Mouse (Mus musculus): ENCODE results near the gene Ipcef1.

Gene Ipcef1

DNA sequence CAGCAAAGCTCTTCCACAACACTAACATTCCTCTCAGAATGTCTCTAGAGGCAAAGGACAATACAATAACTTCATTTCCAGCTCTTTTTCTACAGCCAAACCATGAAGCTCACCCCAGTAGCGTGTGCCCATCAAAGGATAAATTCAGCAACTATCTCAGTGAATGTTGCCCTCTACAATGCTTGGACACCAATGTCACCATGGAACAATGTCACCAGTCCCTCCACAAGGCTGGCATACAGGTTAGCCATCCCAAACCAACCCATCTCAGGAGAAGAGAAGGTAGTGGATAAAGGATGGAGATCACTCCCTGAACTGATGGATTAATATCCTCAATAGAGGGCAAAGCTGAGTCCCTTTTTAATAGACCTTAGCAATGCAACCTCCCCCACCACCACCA is 73.5 kb downstream of the Ipcef1 start:
- in situ Hi-C loops (cut with MboI; ENCODE audit: low sequenced_read_pairs) = no loop called here

DNA sequence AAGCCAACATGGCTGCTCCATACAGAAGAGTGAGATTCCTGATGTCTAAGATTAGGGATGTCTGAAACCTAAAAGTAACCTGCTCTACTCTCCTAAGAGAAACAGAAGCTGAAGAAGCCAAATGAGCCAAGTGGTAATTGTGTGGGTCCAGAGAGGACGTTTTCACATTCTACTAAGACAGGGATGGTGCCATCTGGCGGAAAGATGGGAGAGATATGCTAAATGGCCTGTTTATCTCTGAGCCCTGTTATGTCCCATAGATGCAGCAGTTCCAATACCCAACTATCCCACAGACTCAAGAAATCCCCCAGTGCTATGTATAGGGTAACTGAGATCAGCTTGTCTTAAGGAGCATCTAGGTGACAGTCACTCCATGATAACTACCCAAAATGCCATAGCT is 74.4 kb downstream of the Ipcef1 start:
- in situ Hi-C loops (cut with MboI; ENCODE audit: low sequenced_read_pairs) = no loop called here

- in situ Hi-C loops (cut with MboI; ENCODE audit: low sequenced_read_pairs) = no loop called here
Measured at GRCm38 (mm10) chr10:6968334-6968733, 83.9 kb downstream of the Ipcef1 start.

GRCm38 (mm10) chr10:6967588-6968242 is 84.6 kb downstream of the Ipcef1 start:
- in situ Hi-C loops (cut with MboI; ENCODE audit: low sequenced_read_pairs) = no loop called here

DNA sequence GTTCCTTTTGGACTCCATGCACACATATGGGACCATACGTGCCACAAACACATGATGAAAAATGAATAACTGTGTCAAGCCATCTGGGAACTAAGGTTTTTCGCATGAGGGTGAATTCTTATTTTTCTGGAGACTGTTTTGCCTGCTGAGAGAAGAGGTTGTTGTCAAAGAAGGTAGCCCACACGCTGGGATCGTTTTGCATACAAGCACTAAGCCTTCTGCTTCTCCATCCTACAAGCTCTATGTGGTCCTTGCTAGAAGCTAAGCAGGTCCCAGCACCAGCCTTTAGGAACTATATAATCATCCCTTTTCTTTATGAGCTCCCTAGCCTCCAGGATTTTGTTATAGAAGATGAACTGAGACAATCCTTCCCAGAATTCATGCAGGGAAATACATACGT is 93.5 kb downstream of the Ipcef1 start:
- in situ Hi-C loops (cut with MboI; ENCODE audit: low sequenced_read_pairs) = no loop called here

DNA sequence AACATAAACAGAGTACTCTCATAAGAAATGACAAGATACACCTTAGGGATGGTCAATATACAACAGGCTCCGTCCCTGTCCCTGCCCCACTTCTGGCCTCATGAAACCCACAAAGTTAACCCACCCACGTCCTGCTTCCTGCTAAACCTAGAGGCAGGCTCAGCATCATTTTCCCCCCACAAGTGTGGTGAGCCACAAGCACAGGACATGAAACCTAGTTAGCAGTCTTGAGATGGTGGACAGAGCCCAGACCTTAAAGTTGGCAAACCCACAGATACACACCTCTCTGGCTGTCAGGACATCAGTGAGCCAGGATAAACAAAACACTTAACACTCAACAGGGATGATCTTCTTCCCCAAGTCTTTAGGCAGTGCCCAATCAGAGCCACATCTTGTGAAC is 95.9 kb downstream of the Ipcef1 start:
- in situ Hi-C loops (cut with MboI; ENCODE audit: low sequenced_read_pairs) = no loop called here

DNA sequence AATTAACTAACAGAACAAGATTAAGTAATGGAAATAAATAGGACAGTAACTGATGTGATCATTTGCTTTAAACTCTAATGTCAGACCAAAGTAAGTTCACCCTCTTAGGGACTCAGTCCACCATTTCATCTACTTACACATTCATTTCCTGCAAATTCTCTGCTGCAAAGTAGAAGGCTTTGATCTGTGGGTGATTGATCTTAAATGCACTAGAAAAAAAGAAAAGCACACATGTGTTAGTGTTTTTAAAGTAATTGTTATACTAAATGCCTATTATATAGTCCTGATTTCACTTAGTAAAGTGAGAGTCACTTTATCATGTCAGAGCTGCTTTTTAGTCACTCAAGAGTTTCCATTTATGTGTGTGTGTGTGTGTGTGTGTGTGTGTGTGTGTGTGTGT is 97.7 kb downstream of the Ipcef1 start:
- in situ Hi-C loops (cut with MboI; ENCODE audit: low sequenced_read_pairs) = no loop called here

DNA sequence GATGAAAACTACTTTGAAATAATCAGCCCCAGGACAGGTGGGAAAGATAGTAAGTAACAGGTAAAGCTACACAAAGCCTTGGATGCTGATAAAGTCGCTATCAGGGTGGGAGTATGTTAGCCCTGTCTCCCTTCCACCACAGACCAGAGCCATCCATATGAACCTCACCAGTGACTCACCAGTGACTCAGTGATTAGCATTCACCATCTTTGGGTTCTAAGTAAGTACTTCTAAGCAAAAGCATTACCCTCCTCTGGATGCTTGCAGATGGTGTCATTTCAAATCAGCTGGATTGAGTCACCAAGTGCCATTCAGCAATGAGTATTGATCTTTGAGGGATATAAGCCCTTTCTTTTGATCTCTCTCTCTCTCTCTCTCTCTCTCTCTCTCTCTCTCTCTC is 99.2 kb downstream of the Ipcef1 start:
- in situ Hi-C loops (cut with MboI; ENCODE audit: low sequenced_read_pairs) = no loop called here

DNA sequence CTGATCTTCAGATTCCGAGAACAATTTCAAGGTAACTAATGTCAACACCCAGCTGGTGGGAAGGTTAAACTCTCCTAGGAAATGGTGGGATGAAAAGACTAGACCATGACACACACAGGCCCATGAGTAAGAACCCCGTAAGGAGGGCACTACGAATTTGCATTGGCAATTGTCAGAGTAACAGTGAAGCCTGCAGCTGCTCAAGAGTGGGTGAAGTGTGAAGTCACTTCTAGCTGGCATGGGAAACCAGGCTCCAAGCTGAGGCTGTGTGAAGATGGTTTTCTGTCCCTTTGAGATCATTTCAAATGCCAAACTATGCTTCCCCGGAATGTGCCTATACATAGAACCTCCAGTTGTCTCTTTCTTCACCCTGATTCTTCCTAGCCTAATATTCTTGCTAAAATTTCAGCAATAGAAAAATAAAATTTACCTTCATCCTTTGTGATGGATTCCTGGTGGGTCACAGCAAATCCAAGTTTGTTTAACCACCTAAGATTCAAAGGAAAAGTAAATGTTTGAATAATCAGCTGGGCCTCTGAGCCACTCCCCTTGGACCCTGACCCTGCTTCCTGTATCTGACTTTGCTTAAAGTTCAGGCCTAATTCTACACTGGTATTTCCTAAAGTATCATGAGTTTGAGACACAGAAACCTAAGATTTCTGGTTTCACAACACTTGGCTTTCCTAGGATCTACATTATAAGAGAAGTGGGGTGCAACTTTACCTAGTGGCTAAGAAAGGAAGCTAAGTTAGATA is 115.4 kb downstream of the Ipcef1 start:
- in situ Hi-C loops (cut with MboI; ENCODE audit: low sequenced_read_pairs) = no loop called here

- in situ Hi-C loops (cut with MboI; ENCODE audit: low sequenced_read_pairs) = no loop called here
Measured at GRCm38 (mm10) chr10:6934776-6935175, 117.5 kb downstream of the Ipcef1 start.

GRCm38 (mm10) chr10:6930889-6931288 is 121.4 kb downstream of the Ipcef1 start:
- in situ Hi-C loops (cut with MboI; ENCODE audit: low sequenced_read_pairs) = no loop called here

- in situ Hi-C loops (cut with MboI; ENCODE audit: low sequenced_read_pairs) = no loop called here
Measured at GRCm38 (mm10) chr10:6930398-6930797, 121.9 kb downstream of the Ipcef1 start.

DNA sequence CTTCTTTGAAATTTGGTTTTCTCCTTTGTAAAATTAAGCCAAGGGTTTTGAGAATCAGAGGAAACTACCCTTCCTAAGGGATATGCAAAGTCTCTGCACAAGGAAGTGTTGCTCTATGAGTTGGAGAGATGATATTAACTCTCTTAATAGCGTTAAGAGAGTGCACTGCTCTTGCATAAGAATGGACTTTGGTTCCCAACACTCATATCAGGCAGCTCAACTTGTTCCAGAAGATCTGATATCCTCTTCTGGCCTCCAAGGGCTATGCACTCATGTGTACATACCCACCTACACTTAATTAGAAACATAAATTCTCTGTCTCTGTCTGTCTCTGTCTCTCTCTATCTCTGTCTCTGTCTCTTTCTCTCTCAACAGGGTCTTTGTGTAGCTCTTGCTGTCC is 123.4 kb downstream of the Ipcef1 start:
- in situ Hi-C loops (cut with MboI; ENCODE audit: low sequenced_read_pairs) = no loop called here

- in situ Hi-C loops (cut with MboI; ENCODE audit: low sequenced_read_pairs) = no loop called here
Measured at GRCm38 (mm10) chr10:6927600-6928223, 124.6 kb downstream of the Ipcef1 start.

DNA sequence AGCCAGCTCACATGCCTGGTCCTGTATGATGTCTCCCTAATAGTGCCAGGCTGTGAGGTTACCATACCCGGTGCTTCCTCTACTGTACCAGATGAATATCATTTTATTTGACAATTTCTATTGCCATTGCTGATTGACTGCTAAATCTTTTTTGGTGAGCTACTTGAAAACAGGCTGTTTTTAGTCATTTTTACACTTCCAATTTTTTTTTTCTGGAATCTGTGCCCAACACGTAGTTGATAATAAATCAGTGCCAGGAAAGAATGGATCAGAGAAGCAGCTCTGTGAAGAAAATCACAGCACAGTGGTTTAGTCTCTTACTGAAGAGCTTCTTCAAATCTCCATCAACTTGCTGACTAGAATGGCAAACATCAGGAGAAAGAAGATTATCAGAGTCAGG is 125.6 kb downstream of the Ipcef1 start:
- in situ Hi-C loops (cut with MboI; ENCODE audit: low sequenced_read_pairs) = no loop called here

- in situ Hi-C loops (cut with MboI; ENCODE audit: low sequenced_read_pairs) = no loop called here
Measured at GRCm38 (mm10) chr10:6916545-6917257, 135.6 kb downstream of the Ipcef1 start.

DNA sequence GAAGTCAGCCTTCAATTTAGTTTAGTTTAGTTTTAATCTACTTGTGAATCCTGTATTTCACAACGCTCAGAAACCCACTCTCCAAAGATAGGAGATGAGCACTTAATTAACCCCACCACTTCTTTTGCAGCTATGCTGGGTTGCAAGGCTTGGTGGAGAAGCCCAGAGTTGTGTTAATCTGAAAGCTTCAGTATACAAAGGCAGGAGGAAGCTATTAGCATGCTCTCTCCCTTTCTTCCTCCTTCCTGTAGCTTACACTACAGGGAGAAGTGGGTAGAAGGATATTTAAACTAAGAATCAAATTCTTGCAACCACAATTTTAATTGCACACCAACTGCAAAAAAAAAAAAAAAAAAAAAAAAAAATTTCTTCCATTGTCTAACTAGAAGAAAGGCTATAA is 136.3 kb downstream of the Ipcef1 start:
- in situ Hi-C loops (cut with MboI; ENCODE audit: low sequenced_read_pairs) = no loop called here

DNA sequence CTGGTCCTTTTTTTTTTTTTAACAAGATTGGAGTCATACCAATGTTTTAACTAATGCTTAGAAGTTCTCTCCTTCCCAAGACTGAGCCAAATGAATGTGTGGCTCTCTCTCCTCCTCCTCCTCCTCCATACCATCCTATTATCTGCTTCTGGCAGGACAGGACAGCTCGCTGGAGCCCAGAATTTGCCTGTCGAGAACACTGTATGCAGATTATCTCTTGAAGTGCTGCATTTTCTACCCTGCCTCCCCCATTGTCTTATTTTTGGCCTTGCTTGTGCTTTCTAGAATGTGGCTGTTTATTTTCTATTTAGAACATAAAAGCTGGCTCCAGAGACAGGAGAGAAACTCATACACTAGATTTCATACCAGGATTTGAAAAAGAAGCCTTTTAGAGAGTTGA is 142.5 kb downstream of the Ipcef1 start:
- in situ Hi-C loops (cut with MboI; ENCODE audit: low sequenced_read_pairs) = no loop called here

- in situ Hi-C loops (cut with MboI; ENCODE audit: low sequenced_read_pairs) = no loop called here
Measured at GRCm38 (mm10) chr10:6901819-6902393, 150.4 kb downstream of the Ipcef1 start.

DNA sequence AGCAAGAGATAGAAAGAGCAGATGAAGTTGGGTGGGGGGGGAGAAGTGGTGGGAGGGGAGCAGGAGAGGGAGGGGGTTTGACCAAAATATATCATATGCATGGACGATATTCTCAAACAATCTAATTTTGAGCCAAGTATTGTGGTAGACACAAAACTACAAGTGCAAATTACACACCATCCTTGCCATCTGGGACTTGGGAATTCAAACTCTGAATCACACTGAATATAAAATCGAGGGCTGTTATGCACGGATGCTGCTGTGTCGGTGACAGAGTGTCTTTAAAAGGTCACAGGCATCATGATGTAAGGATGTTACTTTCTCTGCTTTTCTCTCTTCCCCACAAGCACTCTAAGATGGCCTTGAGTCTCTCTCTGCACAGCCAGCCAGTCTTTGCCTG is 152.2 kb downstream of the Ipcef1 start:
- in situ Hi-C loops (cut with MboI; ENCODE audit: low sequenced_read_pairs) = no loop called here

DNA sequence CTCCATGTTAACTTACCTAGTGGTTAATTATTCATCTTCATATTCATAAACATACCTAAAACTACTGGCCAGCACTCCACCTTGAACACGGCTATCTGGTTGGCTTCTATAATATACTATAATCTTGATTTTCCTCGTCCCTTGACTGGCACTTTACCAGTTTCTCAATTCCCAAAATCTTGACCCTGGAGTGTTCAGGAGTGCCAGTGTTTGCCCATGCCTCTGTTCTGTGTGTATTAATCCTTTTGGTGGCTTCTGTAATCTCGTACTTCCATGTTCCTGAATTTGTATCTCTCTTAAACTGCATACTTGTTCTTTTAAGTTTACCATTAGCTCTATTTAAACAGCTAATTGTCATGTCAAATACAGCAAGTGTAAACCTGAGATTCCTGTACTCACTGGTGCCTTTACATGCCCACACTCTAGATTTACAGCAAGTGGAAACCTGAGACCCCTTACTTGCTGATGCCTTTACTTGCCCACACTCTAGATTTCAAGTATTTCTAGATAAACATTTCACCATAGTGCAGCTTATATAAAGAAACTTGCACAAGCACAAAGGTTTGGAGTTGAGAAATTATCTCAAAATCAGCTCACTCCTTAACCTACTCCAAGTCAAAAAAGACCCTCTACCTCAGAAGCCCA is 155.5 kb downstream of the Ipcef1 start:
- in situ Hi-C loops (cut with MboI; ENCODE audit: low sequenced_read_pairs) = loop anchor here (25.0 kb wide), 1 partner anchor 166 kb away; the partner anchor contains the start of gene Ipcef1
